Mouse (Mus musculus) bone marrow, adult 2 months (tissue): ENCODE measurements around the gene Pusl1. TPM values are rescaled to one million over a fixed set of nuclear protein-coding genes. Genes with fewer than 3 reads are reported as not detected.

Experiments
- H3K27ac ChIP-seq: fragments of 200-500 bp; 2 replicates; pipeline ENCODE4 v1.5.1; 2012; ENCODE audit warnings: low read depth, mild to moderate bottlenecking, control low read depth, inconsistent platforms, low read length; ENCODE audit not compliant: control insufficient read depth, poor library complexity, insufficient read depth
- H3K4me1 ChIP-seq: fragments of 200-500 bp; 2 replicates; pipeline ENCODE4 v1.6.1; 2011; ENCODE audit warnings: low read length; ENCODE audit not compliant: control insufficient read depth, insufficient read depth
- H3K4me3 ChIP-seq: fragments of 200-500 bp; replicated peaks from 2 replicates; pipeline ENCODE3; 2011; ENCODE audit warnings: mild to moderate bottlenecking, low read depth, low read length, control low read depth; ENCODE audit not compliant: control insufficient read depth
- CTCF ChIP-seq: fragments of 200-500 bp; IDR thresholded peaks from 2 replicates; pipeline ENCODE4 v1.5.1; 2011; ENCODE audit warnings: low read length, control low read depth; ENCODE audit not compliant: control insufficient read depth, insufficient read depth
- POLR2A ChIP-seq: fragments of 200-500 bp; IDR thresholded peaks from 2 replicates; pipeline ENCODE4 v1.6.1; 2011; ENCODE audit warnings: low read depth, mild to moderate bottlenecking, control low read depth, low read length, borderline replicate concordance; ENCODE audit not compliant: control insufficient read depth
- WGBS: fragments of 180-500 bp; shearing (Covaris S2); methylation state at CpG from one replicate; pipeline ENCODE4 v1.1.7; 2018; 5-methylcytosine and 5-hydroxymethylcytosine counted together
- polyA plus RNA-seq: library from polyadenylated mRNA; stranded (reverse); fragments of >200 nt; gene quantifications from 2 replicates; pipeline ENCODE4 v1.2.4, GENCODE M21; 2011; ENCODE audit warnings: low replicate concordance; ENCODE audit not compliant: missing spikeins, insufficient read depth, insufficient read length

The Pusl1 gene
- polyA plus RNA-seq, 1 experiment, result 18.4 TPM

DNA sequence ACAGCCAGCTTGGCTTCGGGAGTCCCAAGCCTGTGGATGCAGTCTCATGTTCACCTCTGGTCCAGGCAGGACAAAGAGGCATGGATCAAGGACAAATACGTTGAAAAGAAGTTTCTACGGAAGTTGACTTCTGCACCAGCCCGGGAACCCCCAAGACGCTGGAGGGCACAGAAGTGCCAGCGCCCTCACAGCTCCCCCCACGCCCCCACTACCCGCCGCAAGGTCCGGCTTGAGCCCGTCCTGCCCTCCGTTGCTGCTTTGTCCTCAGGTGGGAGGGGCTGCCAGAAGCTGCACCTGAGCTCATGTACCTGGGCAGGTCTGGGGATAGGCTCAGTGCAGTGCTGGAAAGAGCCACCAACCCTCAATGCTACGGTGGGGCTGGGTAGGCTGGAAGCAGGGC, 11.7 kb upstream of the Pusl1 start:
- Histone ChIP-seq H3K27ac (no peak overlapping the region), H3K4me1 (no peaks in the 10 kb centered on the region), H3K4me3 (no peak overlapping the region)
- WGBS, result 96% methylated on average over 13 of the region's 13 CpGs
- TF ChIP-seq POLR2A, result no peak
- no peak for TF ChIP-seq CTCF

DNA sequence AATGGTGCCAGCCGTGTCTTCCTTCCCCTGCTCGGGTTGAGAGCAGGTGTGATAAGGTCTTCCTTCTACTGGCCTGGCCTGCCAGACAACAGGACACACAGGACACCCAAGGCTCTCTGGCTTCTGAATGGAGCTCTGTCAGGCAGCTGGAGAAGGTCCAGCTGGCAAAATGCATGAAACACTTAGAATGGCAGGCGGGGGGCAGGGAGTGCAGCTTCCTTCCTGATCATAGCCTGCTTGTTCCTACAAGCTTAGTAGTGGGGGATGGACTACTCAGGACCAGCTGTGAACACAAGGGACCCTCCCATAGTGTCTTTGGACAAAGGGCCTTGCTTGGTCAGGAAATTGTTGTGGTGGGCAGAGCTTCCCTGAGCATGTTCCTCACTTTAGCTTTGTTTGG, 9.6 kb upstream of the Pusl1 start:
- TF ChIP-seq POLR2A (no peak), CTCF (no peak)
- Histone ChIP-seq H3K4me3 (no peak overlapping the region), H3K4me1 (no peaks in the 10 kb centered on the region), H3K27ac (no peak overlapping the region)
- 46% methylated on average over 3 of the region's 3 CpGs for WGBS

DNA sequence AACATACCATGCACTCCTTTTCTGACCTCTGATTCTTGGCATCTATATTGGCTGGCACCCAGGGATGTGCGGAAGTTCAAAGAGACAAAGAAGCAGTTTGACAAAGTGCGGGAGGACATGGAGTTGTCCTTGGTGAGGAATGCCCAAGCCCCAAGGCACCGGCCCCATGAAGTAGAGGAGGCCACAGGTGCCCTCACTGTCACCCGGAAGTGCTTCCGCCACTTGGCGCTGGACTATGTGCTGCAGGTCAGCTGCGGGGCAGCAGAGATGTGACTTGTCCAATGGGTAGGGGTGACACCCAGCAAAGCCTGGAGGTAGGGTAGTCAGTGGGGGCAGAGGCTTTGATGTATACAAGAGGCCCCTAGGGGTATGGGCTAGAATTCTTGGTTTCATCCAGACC, 7.8 kb upstream of the Pusl1 start:
- Histone ChIP-seq H3K4me1 (no peaks in the 10 kb centered on the region; the same call in 1 of the 2 replicates), H3K27ac (no peak overlapping the region), H3K4me3 (no peak overlapping the region)
- TF ChIP-seq CTCF (no peak), POLR2A (no peak)
- 93% methylated on average over 7 of the region's 7 CpGs for WGBS

DNA sequence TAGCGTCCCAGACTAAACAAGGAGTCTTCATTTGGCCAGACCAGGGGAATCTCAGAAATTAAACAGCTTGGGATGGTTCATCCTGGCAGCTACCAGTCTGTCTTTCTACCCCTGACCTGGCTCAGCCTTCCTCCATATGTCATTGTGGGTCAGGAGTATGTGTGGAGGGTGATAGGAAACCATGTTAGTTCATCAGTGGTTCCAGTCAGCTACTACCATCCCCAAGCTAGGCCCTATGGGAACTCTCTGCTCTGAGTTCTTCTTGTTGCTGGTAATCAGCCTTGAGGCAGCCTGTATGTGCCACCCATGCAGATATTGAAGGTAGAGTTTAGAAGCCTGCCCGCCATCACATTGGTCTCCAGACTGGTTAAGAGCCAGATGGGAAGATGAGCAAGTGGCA, 6.7 kb upstream of the Pusl1 start:
- 95% methylated on average over 2 of the region's 2 CpGs for WGBS
- no peak for TF ChIP-seq CTCF
- no peak for TF ChIP-seq POLR2A
- H3K4me3 ChIP-seq, result no peak overlapping the region
- no peak overlapping the region for H3K27ac ChIP-seq
- H3K4me1 ChIP-seq, result peaks cover under 1% of the 10 kb centered on the region; the same call in 1 of the 2 replicates

DNA sequence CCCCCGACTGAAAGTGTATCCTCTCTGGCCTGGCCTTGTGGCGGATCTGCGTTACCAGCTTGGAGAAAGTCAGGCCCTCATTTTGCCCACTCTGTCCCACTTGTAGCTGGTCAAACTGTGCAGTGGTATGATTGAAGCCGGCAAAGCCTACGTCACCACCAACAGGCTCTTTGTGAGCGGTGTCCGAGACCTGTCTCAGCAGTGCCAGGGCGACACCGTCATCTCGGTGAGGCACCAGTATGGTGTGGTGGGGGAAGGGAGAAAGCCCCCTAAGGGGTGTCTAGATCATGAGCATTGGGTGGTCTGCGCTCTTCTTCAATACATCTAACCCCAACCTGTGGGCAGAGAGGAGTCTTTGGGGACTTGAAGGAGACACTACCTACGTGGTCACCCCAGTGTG, 4.9 kb upstream of the Pusl1 start:
- no peak overlapping the region for H3K4me3 ChIP-seq
- H3K4me1 ChIP-seq, result peaks cover 4% of the 10 kb centered on the region
- no peak overlapping the region for H3K27ac ChIP-seq
- WGBS, result 97% methylated on average over 12 of the region's 12 CpGs
- TF ChIP-seq CTCF, result no peak
- TF ChIP-seq POLR2A, result no peak

DNA sequence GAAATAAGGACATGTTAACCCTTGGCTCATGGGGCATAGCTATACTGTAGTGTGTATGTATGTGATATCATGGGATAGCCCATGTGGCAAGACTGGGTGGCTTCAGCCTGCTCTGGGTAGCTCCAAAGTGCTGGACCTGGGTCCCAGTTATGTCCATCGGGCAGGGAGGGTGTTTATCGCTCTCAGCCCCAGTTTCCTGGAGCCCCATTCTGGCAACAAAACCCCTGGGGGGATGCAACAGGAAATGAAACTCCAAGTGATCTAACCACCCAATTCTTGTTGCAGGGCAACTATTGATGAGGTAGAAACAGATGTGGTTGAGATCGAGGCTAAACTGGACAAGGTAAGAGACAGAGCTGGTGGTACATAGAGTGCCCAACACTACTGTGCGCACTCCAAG, 4.2 kb upstream of the Pusl1 start:
- H3K4me1 ChIP-seq, result peaks cover 4% of the 10 kb centered on the region
- H3K4me3 ChIP-seq, result no peak overlapping the region
- H3K27ac ChIP-seq, result no peak overlapping the region
- TF ChIP-seq POLR2A (no peak), CTCF (no peak)
- WGBS, result 78% methylated on average over 4 of the region's 4 CpGs

DNA sequence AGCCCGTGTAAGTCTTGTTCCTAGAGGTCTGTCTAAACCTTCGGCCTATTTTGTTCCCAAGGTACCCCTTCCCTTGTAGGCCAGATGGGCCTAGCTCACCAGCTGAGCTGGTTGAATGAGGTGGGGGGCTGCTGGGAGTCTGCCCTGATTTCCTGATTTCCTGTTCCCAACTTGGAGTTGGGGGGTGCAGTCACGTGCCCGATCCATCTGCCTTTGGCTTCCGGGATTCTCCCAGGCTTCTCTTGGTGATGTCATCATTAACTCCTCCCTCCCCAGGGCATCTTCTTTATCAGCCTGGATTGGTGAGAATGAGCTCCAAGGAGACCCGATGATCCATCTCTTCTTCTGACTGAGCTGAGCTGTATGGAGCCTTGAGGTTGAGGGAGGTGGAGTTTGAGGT, 3.6 kb upstream of the Pusl1 start:
- 88% methylated on average over 6 of the region's 6 CpGs for WGBS
- Histone ChIP-seq H3K4me1 (peaks cover 4% of the 10 kb centered on the region), H3K27ac (no peak overlapping the region), H3K4me3 (no peak overlapping the region)
- TF ChIP-seq POLR2A (no peak), CTCF (no peak)

DNA sequence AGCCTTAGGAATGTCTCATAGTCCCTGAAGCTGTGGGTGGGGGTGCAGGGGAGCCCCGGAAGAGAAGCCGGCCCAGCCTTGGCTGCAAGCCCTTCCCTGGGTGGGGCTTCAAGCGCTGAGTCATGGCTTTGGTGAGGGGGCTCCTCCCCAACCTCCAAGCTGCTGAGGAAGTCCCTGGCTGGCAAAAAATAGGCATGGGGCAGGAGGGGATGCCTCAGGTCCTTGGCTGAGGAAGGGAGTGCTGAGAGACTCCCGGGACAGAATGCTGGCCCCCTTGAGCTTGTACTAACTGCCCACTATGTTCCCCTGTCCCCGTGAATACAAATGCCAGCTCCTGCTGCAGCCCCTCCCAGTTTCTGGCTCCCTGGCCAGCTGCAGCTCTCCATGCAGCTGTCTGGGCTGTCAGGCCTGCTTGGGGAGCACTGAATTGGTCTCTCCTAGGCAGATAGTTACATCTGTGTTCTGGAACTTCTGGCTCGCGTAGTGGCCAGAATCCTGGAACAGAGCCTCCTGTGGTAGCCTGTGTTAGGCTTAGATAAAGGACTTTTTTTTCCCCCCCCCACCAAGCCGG, 2.8 kb upstream of the Pusl1 start:
- WGBS, result 16% methylated on average over 8 of the region's 8 CpGs
- Histone ChIP-seq H3K4me3 (peak overlapping the region; percentile 55), H3K4me1 (peaks cover 4% of the 10 kb centered on the region), H3K27ac (peak overlapping the region; percentile 48)
- TF ChIP-seq POLR2A (no peak), CTCF (no peak)

DNA sequence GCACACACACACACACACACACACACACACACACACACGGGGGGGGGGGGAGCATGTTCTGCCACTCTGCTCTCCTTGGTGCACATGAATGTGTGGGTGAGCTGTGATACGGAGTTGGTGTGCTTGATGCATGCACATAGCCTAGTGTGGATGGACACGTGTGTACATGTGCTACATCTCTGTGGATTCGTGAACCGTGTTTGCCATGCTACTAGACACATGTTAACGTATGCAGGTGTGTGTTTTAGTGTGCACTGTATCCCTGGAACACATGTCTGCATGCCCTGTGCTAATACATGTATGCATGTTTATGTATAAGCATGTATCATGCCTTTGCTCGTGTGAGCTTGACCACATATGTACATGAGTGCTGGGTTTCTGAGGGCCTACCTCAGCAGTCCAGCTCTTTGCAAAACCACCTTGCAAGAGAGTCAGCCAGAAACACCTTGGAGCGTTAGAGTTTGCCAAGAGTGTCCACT, 1.7 kb upstream of the Pusl1 start:
- peak overlapping the region; percentile 99 for H3K4me3 ChIP-seq
- no peak overlapping the region for H3K27ac ChIP-seq
- 59% methylated on average over 8 of the region's 8 CpGs for WGBS
- peaks cover 4% of the 10 kb centered on the region for H3K4me1 ChIP-seq
- TF ChIP-seq CTCF (no peak), POLR2A (no peak)
